Mouse (Mus musculus) monocyte, adult 5-6 weeks (primary cell): ENCODE data around the gene Dennd2d. TPM values are rescaled to one million over a fixed set of nuclear protein-coding genes. Genes with fewer than 3 reads are reported as not detected.

ENCODE experiments used
- total RNA-seq: library from RNA; stranded (forward); fragments of 200-1000, 200-491, 200-594 nt; gene quantifications from 3 replicates; pipeline ENCODE4 v1.2.3, GENCODE M21; 2017

Dennd2d gene
- total RNA-seq, 1 experiment from 2014 or later = 25.0 TPM

Other genes starting within 250 kb of the Dennd2d start
- gene Chil6, start 76.2 kb upstream of the Dennd2d start, total RNA-seq = not detected in 3 replicates
- 95.3 to 127 TPM (median 113 TPM) in 3 replicates for gene Dram2, start 65.4 kb downstream of the Dennd2d start, total RNA-seq
- 149 to 192 TPM (median 150 TPM) in 3 replicates for gene Cept1, start 65.4 kb downstream of the Dennd2d start, total RNA-seq
- 73.6 to 86.6 TPM (median 79.6 TPM) in 3 replicates for gene Lrif1, start 202.6 kb downstream of the Dennd2d start, total RNA-seq